Mouse (Mus musculus) retina, postnatal 7 days (tissue): ENCODE results near the gene Adh6a.

Experiments
- DNase-seq: peaks from one replicate; pipeline ENCODE4 v3.0.0-alpha.2; 2012; ENCODE audit warnings: low read depth, low spot score

Gene Adh6a

DNA sequence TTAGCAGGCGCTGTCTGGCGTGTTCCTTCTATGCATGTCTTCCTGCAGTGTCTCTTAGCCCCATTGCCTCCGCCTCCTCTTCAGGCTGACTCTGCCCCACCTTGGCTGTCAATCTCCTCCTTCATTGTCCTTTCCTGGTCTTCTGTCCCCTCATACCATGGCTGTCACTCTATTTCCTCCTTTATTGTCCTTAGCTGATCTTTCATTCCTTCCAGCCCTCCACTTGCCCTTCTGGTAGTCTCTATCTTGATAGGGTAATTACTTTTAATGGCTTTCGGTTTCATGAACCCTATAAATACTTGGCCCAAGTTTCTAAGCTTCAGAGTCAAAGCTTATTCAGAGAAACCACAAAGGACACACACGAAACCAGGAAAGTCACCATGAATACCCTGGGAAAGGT lies at the start of gene Adh6a:
Gene Adh6a, plus strand, starts transcription at position 322 of the 400 bp plus-strand sequence.
- DNase-seq: no peak

DNA sequence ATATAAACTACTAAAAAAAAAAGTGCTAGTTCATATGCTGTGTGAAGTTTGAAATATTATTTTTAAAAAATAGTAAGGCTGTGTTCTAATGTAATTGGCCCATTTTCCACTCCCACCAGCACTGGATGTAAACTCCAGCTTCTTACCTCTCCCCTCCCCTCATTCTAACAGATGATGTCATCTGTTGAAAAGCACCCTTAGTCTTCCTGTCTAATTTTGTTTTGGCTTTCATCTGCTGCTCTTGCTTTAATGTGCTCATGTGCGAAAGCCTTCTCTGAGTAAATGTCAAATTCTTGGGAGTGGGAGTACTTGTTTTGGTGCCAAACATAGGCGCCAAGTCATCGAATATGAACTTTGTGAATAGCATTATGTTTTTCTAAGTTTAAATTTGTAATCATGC lies 48.4 kb upstream of the Adh6a start:
- no peak for DNase-seq

GRCm38 (mm10) chr3:138270507-138270906 lies 42.6 kb upstream of the Adh6a start:
- DNase-seq: no peak

DNA sequence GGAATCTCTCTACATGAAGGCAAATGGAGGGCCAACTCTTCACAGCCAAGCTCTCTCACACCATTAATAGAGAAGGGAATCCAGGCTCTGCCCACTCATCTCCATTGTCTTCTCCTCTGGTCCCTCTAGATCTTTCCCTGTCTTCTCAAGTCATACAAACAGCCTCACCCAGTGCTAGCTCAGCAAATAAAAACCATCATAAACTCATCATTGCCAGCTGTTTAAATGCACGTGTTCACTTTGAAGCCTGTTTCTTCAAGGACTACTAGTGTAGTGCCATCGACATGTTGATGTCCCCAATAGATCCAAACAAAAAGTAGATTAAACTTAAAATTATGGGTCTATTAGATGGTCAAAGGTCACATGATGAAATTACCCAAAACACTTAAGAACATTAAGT lies 41.8 kb upstream of the Adh6a start:
- no peak for DNase-seq

- DNase-seq: no peak
Observed at GRCm38 (mm10) chr3:138273080-138273479, 40.0 kb upstream of the Adh6a start.

GRCm38 (mm10) chr3:138275100-138275499 lies 38.0 kb upstream of the Adh6a start:
- no peak for DNase-seq

- DNase-seq: no peak
Observed at GRCm38 (mm10) chr3:138282556-138282955, 30.5 kb upstream of the Adh6a start.

DNA sequence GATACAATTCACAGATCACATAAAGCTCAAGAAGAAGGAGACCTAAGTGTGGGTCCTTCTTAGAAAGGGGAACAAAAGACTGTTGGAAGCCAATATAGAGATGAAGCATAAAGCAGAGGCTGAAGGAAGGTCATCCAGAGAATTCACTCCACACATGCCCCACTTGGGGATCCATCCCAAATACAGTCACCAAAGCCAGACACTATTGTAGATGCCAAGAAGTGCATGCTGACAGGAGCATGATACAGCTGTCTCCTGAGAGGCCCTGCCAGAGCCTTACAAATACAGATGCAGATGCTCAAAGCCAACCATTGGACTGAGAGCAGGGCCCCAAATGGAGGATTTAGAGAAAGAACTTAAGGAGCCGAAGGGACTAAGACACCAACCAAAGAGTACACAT lies 29.3 kb upstream of the Adh6a start:
- DNase-seq: no peak

- no peak for DNase-seq
Observed at GRCm38 (mm10) chr3:138285986-138286385, 27.1 kb upstream of the Adh6a start.

- no peak for DNase-seq
Observed at GRCm38 (mm10) chr3:138287686-138288085, 25.4 kb upstream of the Adh6a start.

DNA sequence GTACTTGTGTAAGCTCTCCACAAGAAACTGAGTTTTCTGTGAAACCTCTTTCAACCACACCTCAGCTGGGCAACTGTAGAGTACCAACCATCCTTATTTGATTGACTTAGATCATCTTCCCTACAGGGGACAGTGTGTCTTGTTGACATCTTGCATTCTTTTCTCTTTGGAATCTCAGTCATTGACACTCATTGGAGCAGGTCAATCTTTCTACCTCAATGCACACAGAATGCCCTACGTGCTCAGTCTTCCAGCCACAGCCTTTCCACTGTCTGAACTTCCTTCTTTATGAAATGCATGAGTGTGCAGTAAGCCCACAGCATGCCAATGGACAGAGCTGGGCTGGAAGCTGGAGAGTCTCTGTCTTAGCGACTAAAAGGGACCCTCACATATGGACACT lies 22.4 kb upstream of the Adh6a start:
- DNase-seq: no peak

DNA sequence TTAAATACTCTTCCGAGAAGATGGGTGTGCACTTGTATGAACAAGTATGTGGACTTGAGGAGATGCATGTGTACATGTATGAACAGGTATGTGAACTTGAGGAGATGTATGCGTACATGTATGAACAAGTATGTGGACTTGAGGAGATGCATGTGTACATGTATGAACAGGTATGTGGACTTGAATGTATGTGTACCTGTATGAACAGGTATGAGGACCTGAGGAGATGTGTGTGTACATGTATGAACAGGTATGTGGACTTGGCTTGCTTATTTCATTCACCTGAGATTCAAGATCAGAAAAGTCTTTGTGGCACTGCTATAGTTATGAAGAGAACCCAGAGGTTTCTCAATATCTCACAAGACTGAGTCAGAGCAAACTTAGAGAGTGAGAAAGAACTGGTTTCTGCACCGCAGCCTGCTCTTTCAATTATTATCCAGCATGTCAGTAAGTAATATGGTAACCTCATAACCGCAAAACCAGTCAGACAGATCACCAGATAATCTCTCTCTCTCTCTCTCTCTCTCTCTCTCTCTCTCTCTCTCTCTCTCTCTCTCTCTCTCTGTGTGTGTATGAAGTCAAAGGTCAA lies 21.5 kb upstream of the Adh6a start:
- DNase-seq: no peak

DNA sequence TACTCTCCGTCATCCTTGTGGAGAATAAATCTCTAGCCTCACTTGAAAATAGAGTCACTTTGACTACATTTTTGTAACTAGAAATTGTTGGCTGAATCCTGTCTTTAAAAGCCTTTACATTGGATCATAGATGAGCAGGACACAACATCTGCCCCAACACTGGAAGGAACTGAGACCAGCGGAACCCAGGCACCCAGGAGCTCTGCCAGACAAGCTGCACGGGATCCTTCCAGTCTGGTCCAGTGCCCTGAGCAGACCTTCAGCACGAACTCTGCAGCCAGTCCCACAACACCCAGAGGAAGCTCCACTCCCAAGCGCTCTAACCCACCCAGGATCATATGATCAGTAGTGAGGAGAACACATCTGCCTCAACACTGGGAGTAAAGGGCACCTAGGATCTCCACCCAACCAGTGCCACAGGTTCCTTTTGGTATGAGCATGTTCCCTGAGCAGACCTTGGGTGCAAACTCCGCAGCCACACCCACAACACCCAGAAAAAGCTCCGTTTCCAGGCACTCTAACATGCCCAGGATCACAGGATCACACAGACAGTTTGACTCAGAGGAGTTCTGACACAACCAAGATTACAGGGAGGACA lies 19.7 kb upstream of the Adh6a start:
- DNase-seq: no peak

DNA sequence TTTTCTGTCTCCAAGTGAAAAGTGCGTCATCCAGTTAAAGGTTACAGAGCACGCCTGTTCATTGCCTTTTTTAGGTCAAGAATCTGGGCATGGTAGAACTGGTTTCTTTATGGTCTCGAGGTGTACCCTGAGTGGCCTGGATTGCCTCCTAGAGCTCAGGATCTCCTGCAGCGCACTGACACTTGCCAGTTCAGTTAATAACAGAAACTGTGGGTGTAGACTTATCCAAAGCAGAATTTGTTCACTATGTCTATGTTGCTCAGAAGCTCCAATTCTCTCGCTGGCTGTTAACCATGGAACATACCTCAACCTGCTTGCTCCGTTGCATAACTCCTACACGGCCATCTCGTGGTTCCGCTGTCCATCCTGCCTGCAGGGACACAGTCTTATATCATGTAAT lies 13.0 kb upstream of the Adh6a start:
- DNase-seq: no peak

DNA sequence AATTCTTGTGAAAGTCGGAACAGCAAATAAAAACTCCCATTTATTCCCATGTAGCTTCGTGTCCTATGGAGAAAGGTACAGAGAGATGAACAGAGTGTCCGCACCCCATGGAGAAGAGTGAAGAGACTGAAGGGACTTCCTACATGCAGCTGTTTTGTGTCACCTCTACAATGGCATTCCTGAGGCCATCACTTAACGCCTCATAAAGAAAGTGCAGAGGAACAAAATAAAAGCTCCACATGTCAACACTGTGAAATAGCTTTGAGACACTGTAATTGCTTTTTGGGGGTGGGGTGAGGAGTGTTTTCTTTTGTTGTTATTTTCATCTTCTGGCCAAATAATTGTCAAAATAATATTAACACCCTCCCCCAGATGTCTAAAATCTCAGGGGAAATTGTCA lies 10.4 kb upstream of the Adh6a start:
- DNase-seq: no peak

DNA sequence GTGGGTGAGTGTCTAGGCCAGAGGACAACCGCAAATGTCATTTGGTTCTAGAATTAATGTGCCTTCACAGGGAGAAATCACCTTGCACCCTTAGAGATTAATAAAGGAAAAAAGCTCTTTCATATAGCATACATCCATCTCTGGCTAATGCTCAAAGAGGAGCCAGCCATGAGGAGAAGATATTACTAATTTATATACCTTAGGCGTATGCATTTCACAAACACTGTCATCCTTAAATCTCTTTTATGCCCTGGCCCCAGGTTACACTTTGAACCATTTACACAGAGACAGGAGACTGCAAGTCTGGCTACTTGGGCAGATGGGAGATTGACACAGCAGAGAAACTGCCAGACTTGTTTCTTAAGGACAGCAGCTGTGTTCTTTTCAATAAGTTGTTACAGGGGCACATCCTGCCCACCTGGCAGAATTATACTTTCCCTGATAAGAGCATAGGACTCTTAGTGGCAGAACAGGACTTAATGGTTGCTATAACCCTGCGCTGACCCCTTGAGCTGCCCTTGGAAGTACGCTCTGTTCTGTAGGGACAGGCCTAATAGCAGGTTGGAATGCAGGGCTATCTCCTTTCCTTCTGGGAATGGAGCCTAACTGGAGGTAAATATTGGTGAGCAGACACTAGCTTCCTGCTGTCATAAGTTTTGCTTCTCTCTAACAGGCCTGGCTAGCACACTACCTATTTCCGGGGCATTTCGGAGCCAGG lies 9.2 kb upstream of the Adh6a start:
- DNase-seq: no peak

DNA sequence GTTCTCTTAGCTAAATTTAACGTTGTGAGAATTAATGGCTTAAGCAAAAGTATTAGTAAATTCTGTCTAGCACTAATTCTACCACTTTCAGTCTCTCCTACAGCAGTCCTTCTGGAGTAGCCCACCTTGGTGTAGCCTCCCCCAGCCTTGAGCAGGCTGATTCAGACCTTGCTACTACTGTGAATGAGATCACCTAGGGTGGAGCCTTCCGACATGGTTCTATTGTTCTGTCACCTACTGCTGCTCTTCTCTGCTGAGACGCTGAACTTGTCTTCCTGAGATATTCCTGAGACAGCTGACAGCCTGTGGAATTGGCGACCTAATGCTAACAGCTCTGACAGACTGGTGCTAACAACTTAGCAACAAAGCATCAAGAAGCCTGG lies 8.6 kb upstream of the Adh6a start:
- no peak for DNase-seq

GRCm38 (mm10) chr3:138305486-138306289 lies 7.4 kb upstream of the Adh6a start:
- DNase-seq: no peak

DNA sequence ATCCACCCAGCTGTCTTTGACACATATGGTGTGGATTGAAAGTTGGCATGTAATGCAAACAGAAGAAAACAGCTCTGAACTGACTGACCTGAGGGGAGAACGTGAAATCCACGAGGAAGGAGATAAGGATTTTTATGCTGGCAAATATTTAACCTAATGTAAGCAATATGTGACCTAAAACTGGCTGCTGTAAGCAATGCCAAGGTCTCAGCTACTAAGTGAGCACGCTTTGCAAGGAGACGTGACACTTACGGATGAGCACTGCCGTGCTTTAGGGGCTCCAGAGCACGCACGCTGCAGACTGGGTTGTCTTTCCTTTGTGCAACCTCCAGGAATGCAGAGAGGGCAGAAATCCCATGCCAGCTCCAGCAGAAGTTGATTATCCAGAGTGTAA lies 6.8 kb upstream of the Adh6a start:
- no peak for DNase-seq

GRCm38 (mm10) chr3:138309910-138310309 lies 3.2 kb upstream of the Adh6a start:
- no peak for DNase-seq

GRCm38 (mm10) chr3:138311015-138311414 lies 2.1 kb upstream of the Adh6a start:
- DNase-seq: no peak

DNA sequence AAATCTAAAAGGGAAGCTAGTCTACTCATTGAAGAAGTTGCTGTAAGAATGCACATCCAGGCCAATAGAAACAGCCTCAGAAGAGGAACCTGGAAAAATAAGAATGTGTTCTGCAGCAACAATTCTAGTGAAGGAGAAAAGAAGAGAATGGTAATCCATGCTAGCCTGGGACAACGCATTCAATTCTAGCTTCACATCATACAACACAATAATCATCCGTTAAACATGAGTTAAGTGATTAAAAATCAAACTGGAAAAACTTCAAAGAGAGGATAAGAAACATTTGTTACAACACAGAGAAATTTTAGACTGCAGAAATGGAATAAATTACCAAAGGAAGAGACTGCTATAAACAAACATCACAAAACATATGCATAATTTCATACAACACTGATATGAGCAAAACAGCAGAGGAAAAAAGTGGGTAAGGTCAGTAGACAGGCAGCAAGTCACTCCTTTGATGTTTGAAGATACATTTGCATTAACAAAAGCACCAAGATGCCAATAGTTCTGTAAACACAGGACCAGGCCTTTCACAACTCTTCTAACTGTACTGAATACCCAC lies 3.9 kb downstream of the Adh6a start:
- no peak for DNase-seq
